Mouse (Mus musculus) liver, postnatal 0 days (tissue): ENCODE results near the gene Ptgs1.

ENCODE experiments used
- CTCF ChIP-seq: sonication (generic); IDR thresholded peaks from 2 replicates; pipeline ENCODE4 v1.5.1; 2016; ENCODE audit warnings: antibody characterized with exemption, low read depth
- EP300 ChIP-seq: IDR thresholded peaks from 2 replicates; pipeline ENCODE4 v1.6.1; 2016; ENCODE audit warnings: antibody characterized with exemption, low read depth, mild to moderate bottlenecking

- TF ChIP-seq CTCF, result no peak
- TF ChIP-seq EP300, result peak; percentile 77; the same call in 1 of the 2 replicates
Observed at GRCm38 (mm10) chr2:36197919-36198881, 32.0 kb upstream of the Ptgs1 start.
